Mouse (Mus musculus): Measurements from ENCODE around the gene Lrmda.

DNA sequence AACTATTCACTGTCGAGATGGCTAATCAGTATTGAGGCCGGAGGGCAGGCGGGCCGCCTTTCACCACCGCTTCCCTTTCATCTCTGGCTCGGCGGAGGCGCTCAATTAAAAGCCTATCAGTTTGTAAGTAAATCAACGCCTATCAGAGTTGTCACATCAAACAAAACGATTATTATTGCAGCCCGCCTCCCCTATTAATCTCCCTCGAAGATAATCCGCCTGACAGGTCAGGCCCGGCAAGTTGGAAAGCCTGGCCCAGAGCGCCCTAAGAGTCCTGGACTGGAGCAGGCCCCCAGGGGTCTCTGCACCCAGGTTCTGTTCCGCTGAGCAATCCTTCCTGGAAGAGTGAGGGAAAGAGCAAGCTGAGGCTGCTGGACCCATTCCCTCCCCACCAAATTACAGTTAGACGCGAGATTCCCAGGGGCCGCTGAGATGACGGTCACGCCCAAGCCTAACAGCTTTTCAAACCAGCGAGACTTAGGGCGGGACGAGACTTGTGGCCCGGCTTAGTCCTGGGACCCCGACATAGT, 28.2 kb upstream of the Lrmda start:
- TF ChIP-seq EP300 (IDR thresholded peaks at IDR 0.05; ENCODE audit: low read depth) (no peak), CTCF (IDR thresholded peaks at IDR 0.05; ENCODE audit: low read depth) (no peak)

Data from heart, postnatal 0 days (tissue).